Mouse (Mus musculus): Measurements from ENCODE around the gene Fahd2a. TPM values are rescaled to one million over a fixed set of nuclear protein-coding genes. Genes with fewer than 3 reads are reported as not detected.

Fahd2a gene
- polyA plus RNA-seq, 1 experiment from 2014 or later: 31.9 TPM

DNA sequence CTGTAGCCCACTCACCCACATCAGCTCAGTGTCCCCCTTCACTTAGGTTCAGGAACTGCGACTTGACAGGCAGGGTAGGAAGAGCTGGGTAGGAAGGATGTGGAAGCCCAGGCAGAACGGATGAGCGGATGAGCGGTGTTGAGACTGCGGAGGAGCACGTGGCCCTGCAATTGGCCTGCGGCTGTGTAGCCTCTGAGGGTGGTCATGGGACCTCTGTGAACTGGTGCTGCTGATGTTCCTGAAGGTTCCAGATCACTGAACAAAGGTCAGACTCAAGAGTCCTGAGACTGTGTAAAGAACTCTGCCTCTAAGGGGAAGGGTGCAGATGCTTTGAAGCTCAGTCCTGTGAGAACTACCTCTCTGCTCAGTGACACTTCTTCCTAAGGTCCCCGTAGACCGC is 8.8 kb upstream of the Fahd2a start:
- Histone ChIP-seq H3K27ac (replicated peaks in 1 of 2; ENCODE audit: control insufficient read depth in 1 of 2, insufficient read depth in 1 of 2, low read depth in 2 of 2, low read length in 2 of 2) (no peak overlapping the region), H3K4me2 (ENCODE audit: low read length) (no peak overlapping the region), H3K27me3 (ENCODE audit: control insufficient read depth, insufficient read depth, low read length) (no peaks in the 10 kb centered on the region), H3K9ac (ENCODE audit: low read length) (no peak overlapping the region), H3K4me1 (ENCODE audit: control insufficient read depth in 2 of 2, insufficient read depth in 2 of 2, low read length in 2 of 2) (peaks cover 9 to 19% of the 10 kb centered on the region in 2 experiments), H3K4me3 (ENCODE audit: control insufficient read depth in 1 of 2, insufficient read depth in 1 of 2, low read depth in 1 of 2, low read length in 2 of 2) (no peak overlapping the region), H3K9me3 (ENCODE audit: control insufficient read depth, low read length) (no peaks in the 10 kb centered on the region), H3K36me3 (ENCODE audit: control insufficient read depth, insufficient read depth, low read length) (no peaks in the 10 kb centered on the region)
- 83% methylated on average over 9 of the region's 9 CpGs for WGBS
- ATAC-seq (ENCODE audit: insufficient number of reproducible peaks, insufficient read depth, low FRiP score, low read depth): no peak

DNA sequence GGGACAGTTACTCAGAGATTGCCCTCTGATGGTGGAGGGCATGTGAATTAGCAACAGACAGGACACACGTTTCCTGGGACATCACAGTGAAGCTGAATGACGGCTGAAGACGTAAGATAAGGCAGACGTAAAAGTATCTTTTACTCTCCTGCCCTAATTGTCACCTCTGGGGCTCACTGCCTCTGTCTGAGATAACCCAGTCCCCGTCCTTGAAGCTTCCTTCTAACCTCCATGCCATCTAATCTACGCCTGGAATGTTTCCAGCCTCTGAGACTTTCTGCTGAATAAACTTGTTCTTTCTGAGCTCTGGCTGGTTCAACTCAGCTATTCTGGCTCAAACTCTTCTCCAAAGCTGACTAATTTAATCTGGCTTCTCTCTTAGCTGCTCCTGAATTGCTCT is 7.4 kb upstream of the Fahd2a start:
- no peaks in the 10 kb centered on the region for H3K27me3 ChIP-seq (ENCODE audit: control insufficient read depth, insufficient read depth, low read length)
- WGBS: 2% methylated on average over 6 of the region's 6 CpGs

DNA sequence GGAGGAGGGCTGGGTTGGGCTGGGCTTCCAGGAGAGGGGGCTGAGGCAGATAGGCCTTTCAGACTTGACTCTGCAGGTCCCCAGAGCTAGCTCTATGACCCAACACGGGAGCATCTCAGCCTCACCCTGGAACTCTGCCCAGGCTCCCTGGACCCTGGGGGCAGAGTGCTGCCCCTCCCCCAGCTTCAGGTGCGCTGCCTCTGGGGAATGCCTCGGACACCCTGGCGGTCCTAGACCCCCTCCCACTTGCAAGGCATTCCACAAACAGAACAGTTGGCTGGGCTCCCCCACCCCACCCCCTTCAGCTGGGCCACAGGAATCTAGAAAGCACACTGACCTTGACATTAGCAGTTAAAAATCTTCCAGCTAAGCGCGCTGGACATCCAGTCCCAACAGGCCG is 5.3 kb upstream of the Fahd2a start:
- ATAC-seq (ENCODE audit: insufficient number of reproducible peaks, insufficient read depth, low FRiP score, low read depth): no peak
- Histone ChIP-seq H3K36me3 (ENCODE audit: control insufficient read depth, insufficient read depth, low read length) (no peaks in the 10 kb centered on the region), H3K4me2 (ENCODE audit: low read length) (no peak overlapping the region), H3K27ac (replicated peaks in 1 of 2; ENCODE audit: control insufficient read depth in 1 of 2, insufficient read depth in 1 of 2, low read depth in 2 of 2, low read length in 2 of 2) (no peak overlapping the region), H3K9ac (ENCODE audit: low read length) (peak overlapping the region; percentile 8; the same call in 1 of the 2 replicates), H3K27me3 (ENCODE audit: control insufficient read depth, insufficient read depth, low read length) (no peaks in the 10 kb centered on the region), H3K4me3 (ENCODE audit: control insufficient read depth in 1 of 2, insufficient read depth in 1 of 2, low read depth in 1 of 2, low read length in 2 of 2) (no peak overlapping the region), H3K9me3 (ENCODE audit: control insufficient read depth, low read length) (no peaks in the 10 kb centered on the region), H3K4me1 (ENCODE audit: control insufficient read depth in 2 of 2, insufficient read depth in 2 of 2, low read length in 2 of 2) (peaks cover 9 to 19% of the 10 kb centered on the region in 2 experiments)
- 33% methylated on average over 7 of the region's 7 CpGs for WGBS

More for the DNA sequence above, 7.4 kb upstream of the Fahd2a start:
- no peak for ATAC-seq (ENCODE audit: insufficient number of reproducible peaks, insufficient read depth, low FRiP score, low read depth)
- H3K36me3 ChIP-seq (ENCODE audit: control insufficient read depth, insufficient read depth, low read length): no peaks in the 10 kb centered on the region
- H3K4me3 ChIP-seq (ENCODE audit: control insufficient read depth in 1 of 2, insufficient read depth in 1 of 2, low read depth in 1 of 2, low read length in 2 of 2): no peak overlapping the region
- H3K4me1 ChIP-seq (ENCODE audit: control insufficient read depth in 2 of 2, insufficient read depth in 2 of 2, low read length in 2 of 2): peaks cover 9 to 19% of the 10 kb centered on the region in 2 experiments
- H3K4me2 ChIP-seq (ENCODE audit: low read length): no peak overlapping the region
- H3K27ac ChIP-seq (replicated peaks in 1 of 2; ENCODE audit: control insufficient read depth in 1 of 2, insufficient read depth in 1 of 2, low read depth in 2 of 2, low read length in 2 of 2): no peak overlapping the region
- H3K9ac ChIP-seq (ENCODE audit: low read length): no peak overlapping the region
- no peaks in the 10 kb centered on the region for H3K9me3 ChIP-seq (ENCODE audit: control insufficient read depth, low read length)

DNA sequence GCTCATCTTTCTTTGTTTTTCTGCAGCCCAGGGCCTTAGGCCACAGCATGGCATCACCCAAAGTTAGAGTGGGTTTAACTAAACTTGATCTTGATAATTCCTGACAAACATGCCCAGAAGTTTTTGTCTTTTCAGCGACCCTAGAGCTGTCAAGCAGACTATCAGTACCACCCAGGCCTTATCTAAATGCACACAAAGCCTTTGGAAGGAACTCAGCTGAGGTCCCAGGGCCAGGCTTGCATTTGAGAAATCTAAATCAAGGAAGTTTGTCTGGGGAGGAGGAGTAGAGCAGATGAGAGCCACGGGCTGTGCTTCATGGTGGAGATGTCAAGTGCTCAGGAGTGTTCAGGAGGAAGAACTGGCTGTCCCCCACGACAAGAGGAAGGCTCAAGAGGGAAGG is 2.5 kb upstream of the Fahd2a start:
- Histone ChIP-seq H3K4me1 (ENCODE audit: control insufficient read depth in 2 of 2, insufficient read depth in 2 of 2, low read length in 2 of 2) (peaks cover 9 to 20% of the 10 kb centered on the region in 2 experiments), H3K9ac (ENCODE audit: low read length) (no peak overlapping the region), H3K4me3 (ENCODE audit: control insufficient read depth in 1 of 2, insufficient read depth in 1 of 2, low read depth in 1 of 2, low read length in 2 of 2) (no peak overlapping the region), H3K9me3 (ENCODE audit: control insufficient read depth, low read length) (no peaks in the 10 kb centered on the region), H3K27ac (replicated peaks in 1 of 2; ENCODE audit: control insufficient read depth in 1 of 2, insufficient read depth in 1 of 2, low read depth in 2 of 2, low read length in 2 of 2) (no peak overlapping the region), H3K27me3 (ENCODE audit: control insufficient read depth, insufficient read depth, low read length) (no peaks in the 10 kb centered on the region), H3K36me3 (ENCODE audit: control insufficient read depth, insufficient read depth, low read length) (no peaks in the 10 kb centered on the region), H3K4me2 (ENCODE audit: low read length) (no peak overlapping the region)
- no peak for ATAC-seq (ENCODE audit: insufficient number of reproducible peaks, insufficient read depth, low FRiP score, low read depth)
- 7% methylated on average over 3 of the region's 3 CpGs for WGBS

DNA sequence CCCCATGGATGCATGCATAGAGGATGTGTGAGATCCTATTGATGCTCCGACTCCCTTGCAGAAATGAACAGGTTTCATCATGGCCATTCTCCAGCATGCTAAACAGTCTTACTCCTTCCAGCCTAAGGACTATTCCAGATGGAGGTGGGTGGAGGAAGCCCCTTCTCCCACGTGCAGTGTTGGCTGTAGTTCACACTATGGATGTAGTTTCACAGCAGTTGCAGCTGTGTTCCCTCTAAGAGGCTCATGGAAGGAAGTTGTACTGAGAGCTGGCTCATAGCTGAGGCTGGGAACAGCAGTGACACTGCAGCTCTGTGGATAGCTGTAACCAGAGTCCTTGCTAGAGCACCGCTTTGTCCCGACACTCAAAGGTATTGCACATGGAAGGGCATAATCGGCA is 6.7 kb downstream of the Fahd2a start:
- peaks cover 43% of the 10 kb centered on the region for H3K36me3 ChIP-seq (ENCODE audit: control insufficient read depth, insufficient read depth, low read length)
- WGBS: 87% methylated on average over 5 of the region's 5 CpGs

DNA sequence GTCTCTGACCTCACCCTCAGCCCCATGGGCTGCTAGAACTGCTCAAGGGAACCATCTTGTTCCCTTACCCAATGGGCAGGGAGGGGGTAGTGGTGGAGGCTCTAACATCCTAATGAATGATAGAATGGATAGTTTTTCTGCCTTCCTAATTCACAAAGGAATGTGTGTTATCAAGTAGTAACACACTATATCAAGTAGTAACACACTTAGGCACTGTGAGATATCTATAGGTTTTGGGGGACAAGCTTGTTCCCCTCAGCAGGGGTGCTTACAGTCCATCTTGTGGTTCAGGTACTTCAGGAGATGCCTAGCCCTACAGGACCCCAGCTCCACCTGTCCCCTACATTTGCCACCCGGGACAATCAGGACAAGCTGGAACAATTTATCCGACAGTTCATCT is 8.8 kb downstream of the Fahd2a start:
- 92% methylated on average over 2 of the region's 2 CpGs for WGBS

More for the DNA sequence above, 6.7 kb downstream of the Fahd2a start:
- no peak for ATAC-seq (ENCODE audit: insufficient number of reproducible peaks, insufficient read depth, low FRiP score, low read depth)
- Histone ChIP-seq H3K27ac (replicated peaks in 1 of 2; ENCODE audit: control insufficient read depth in 1 of 2, insufficient read depth in 1 of 2, low read depth in 2 of 2, low read length in 2 of 2) (no peak overlapping the region), H3K4me3 (ENCODE audit: control insufficient read depth in 1 of 2, insufficient read depth in 1 of 2, low read depth in 1 of 2, low read length in 2 of 2) (no peak overlapping the region), H3K9me3 (ENCODE audit: control insufficient read depth, low read length) (no peaks in the 10 kb centered on the region), H3K4me2 (ENCODE audit: low read length) (no peak overlapping the region), H3K27me3 (ENCODE audit: control insufficient read depth, insufficient read depth, low read length) (no peaks in the 10 kb centered on the region), H3K4me1 (ENCODE audit: control insufficient read depth in 2 of 2, insufficient read depth in 2 of 2, low read length in 2 of 2) (no peaks in the 10 kb centered on the region), H3K9ac (ENCODE audit: low read length) (no peak overlapping the region)

DNA sequence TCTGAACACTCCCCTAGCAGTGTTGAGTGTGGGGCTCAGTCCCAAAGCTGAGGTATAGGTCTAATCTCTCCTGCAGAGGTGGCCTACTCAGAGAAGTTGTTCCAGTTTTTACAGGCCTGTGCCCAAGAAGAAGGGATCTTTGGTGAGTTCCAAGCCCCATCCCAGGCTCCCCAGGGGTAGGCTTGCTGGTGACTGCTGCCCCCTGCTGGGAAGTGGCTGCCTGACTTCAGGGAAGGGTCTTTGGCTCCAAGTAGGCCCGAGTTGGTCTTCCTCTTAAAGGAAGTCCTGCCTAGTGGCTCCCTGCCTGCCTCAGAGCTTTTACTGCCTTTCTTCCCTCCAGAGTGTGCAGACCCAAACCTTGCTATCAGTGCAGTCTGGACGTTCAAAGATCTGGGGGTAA is 9.2 kb downstream of the Fahd2a start:
- 41% methylated on average over 2 of the region's 2 CpGs for WGBS
- no peak for ATAC-seq (ENCODE audit: insufficient number of reproducible peaks, insufficient read depth, low FRiP score, low read depth)

More for the DNA sequence above, 8.8 kb downstream of the Fahd2a start:
- no peak overlapping the region for H3K27ac ChIP-seq (replicated peaks in 1 of 2; ENCODE audit: control insufficient read depth in 1 of 2, insufficient read depth in 1 of 2, low read depth in 2 of 2, low read length in 2 of 2)
- no peak overlapping the region for H3K4me3 ChIP-seq (ENCODE audit: control insufficient read depth in 1 of 2, insufficient read depth in 1 of 2, low read depth in 1 of 2, low read length in 2 of 2)
- H3K4me2 ChIP-seq (ENCODE audit: low read length): no peak overlapping the region
- ATAC-seq (ENCODE audit: insufficient number of reproducible peaks, insufficient read depth, low FRiP score, low read depth): no peak
- peaks cover 42% of the 10 kb centered on the region for H3K36me3 ChIP-seq (ENCODE audit: control insufficient read depth, insufficient read depth, low read length)
- H3K4me1 ChIP-seq (ENCODE audit: control insufficient read depth in 2 of 2, insufficient read depth in 2 of 2, low read length in 2 of 2): no peaks in the 10 kb centered on the region
- no peak overlapping the region for H3K9ac ChIP-seq (ENCODE audit: low read length)
- no peaks in the 10 kb centered on the region for H3K27me3 ChIP-seq (ENCODE audit: control insufficient read depth, insufficient read depth, low read length)
- H3K9me3 ChIP-seq (ENCODE audit: control insufficient read depth, low read length): no peaks in the 10 kb centered on the region

More for the DNA sequence above, 9.2 kb downstream of the Fahd2a start:
- Histone ChIP-seq H3K9me3 (ENCODE audit: control insufficient read depth, low read length) (no peaks in the 10 kb centered on the region), H3K4me1 (ENCODE audit: control insufficient read depth in 2 of 2, insufficient read depth in 2 of 2, low read length in 2 of 2) (no peaks in the 10 kb centered on the region), H3K9ac (ENCODE audit: low read length) (no peak overlapping the region), H3K27me3 (ENCODE audit: control insufficient read depth, insufficient read depth, low read length) (no peaks in the 10 kb centered on the region), H3K4me3 (ENCODE audit: control insufficient read depth in 1 of 2, insufficient read depth in 1 of 2, low read depth in 1 of 2, low read length in 2 of 2) (no peak overlapping the region), H3K27ac (replicated peaks in 1 of 2; ENCODE audit: control insufficient read depth in 1 of 2, insufficient read depth in 1 of 2, low read depth in 2 of 2, low read length in 2 of 2) (no peak overlapping the region), H3K4me2 (ENCODE audit: low read length) (no peak overlapping the region), H3K36me3 (ENCODE audit: control insufficient read depth, insufficient read depth, low read length) (peaks cover 39% of the 10 kb centered on the region)

All from heart, embryonic 14.5 days (tissue).